Mouse (Mus musculus) gastrocnemius, adult 2 months (tissue): ENCODE measurements around the gene Gm20388. TPM values are rescaled to one million over a fixed set of nuclear protein-coding genes. Genes with fewer than 3 reads are reported as not detected.

Source experiments
- DNase-seq: peaks from one replicate; pipeline ENCODE4 v3.0.0; 2022
- H3K27ac ChIP-seq: fragments of 200-600 bp; 2 replicates; pipeline ENCODE4 v1.8.1; 2022; ENCODE audit warnings: mild to moderate bottlenecking
- H3K4me3 ChIP-seq: fragments of 200-600 bp; 2 replicates; pipeline ENCODE4 v1.8.1; 2022; ENCODE audit warnings: mild to moderate bottlenecking, moderate library complexity
- CTCF ChIP-seq: fragments of 200-600 bp; IDR thresholded peaks from 2 replicates; pipeline ENCODE4 v1.8.1; 2022; ENCODE audit warnings: antibody characterized with exemption, mild to moderate bottlenecking, moderate library complexity
- intact Hi-C: fragments of 180-260 bp; cut with DNase I; formaldehyde crosslinking; loops from one replicate; pipeline ENCODE4 v1.15.1; 2025
- total RNA-seq, 2 experiments: library from RNA; stranded (reverse); gene quantifications; 2 replicates each; pipeline ENCODE4 v1.2.3; 2021

Gm20388 gene
- total RNA-seq, 2 experiments from 2014 or later = 6.1 to 15.0 TPM

DNA sequence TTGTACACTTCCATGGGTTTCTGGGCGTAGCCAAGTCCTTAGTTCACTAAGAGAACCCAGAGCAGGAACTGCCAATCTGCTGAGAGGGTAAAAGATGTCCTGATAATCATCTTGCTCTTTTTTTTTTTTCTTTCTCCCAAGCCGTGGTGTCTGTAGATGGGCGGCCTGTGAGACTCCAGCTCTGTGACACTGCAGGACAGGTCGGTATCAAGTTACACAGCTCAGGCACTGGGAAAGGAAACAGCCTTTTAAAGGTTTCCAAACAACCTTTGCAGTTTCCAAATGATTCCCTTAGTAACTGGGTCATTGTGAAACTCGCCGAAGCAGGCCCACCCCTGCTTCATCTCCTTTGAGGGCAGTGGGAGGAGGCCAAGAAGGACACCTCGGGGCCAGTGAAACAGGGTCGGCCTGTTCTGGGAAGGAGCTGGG is 3744.7 kb downstream of the Gm20388 start:
- H3K4me3 ChIP-seq = peak overlapping the region; percentile 90
- intact Hi-C loops = no loop called here
- DNase-seq = peak; percentile 42
- peak overlapping the region; percentile 90 for H3K27ac ChIP-seq
- no peak for TF ChIP-seq CTCF

GRCm38 (mm10) chr8:123657826-123658225 is 3747.2 kb downstream of the Gm20388 start:
- intact Hi-C loops = no loop called here
- Histone ChIP-seq H3K27ac (no peak overlapping the region), H3K4me3 (no peak overlapping the region)
- DNase-seq = no peak
- no peak for TF ChIP-seq CTCF

DNA sequence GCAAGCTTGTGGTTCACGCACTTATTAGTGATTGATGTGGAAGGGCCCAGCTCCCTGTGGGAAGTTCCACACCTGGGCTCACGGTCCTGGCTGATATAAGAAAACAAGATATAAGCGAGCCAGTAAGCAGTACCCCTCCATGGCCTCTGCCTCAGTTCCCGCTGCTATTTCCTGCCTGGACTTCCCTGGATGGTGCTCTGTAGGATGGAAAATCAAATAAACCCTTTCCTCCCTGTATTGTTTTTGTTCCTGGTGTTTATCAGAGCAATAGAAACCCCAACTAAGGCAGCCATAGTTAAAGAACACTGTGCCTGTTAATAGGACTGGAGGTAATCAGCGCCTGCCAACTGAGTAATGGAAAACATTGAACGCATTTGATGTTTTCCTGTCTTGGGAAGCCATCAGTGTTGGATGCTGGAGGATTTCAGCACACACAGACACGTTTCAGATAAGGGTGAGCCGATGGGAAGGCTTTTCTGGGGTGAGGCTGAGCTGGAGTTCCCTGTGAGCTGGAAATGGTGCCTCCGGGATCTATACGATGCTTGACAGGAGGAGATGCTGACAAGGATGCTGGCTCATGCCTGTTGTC is 3748.9 kb downstream of the Gm20388 start:
- no peak for TF ChIP-seq CTCF
- no peak for DNase-seq
- Histone ChIP-seq H3K27ac (no peak overlapping the region), H3K4me3 (no peak overlapping the region)
- intact Hi-C loops = no loop called here

- H3K4me3 ChIP-seq = no peak overlapping the region
- no peak overlapping the region for H3K27ac ChIP-seq
- TF ChIP-seq CTCF = no peak
- DNase-seq = no peak
- intact Hi-C loops = no loop called here
Measured at GRCm38 (mm10) chr8:123661515-123661914, 3750.9 kb downstream of the Gm20388 start.

- DNase-seq = no peak
- Histone ChIP-seq H3K4me3 (no peak overlapping the region), H3K27ac (no peak overlapping the region)
- TF ChIP-seq CTCF = no peak
- intact Hi-C loops = no loop called here
Measured at GRCm38 (mm10) chr8:123665580-123665979, 3754.9 kb downstream of the Gm20388 start.

DNA sequence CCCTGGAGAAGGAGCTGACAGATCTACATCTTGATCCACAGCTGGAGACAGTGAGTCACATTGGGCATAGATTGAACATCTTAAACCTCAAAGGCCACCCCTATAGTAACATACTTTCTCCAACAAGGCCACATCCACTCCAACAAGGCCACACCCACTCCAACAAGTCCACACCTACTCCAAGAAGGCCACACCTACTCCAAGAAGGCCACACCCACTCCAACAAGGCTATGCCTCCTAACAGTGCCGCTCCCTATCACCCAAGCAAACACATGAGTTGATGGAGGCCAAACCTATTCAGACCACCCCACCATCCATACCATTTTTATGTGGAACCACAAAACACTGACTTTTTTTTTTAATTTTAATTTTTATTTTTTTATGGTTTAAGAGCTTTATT is 3756.2 kb downstream of the Gm20388 start:
- intact Hi-C loops = no loop called here
- Histone ChIP-seq H3K4me3 (no peak overlapping the region), H3K27ac (no peak overlapping the region)
- no peak for DNase-seq
- TF ChIP-seq CTCF = no peak

DNA sequence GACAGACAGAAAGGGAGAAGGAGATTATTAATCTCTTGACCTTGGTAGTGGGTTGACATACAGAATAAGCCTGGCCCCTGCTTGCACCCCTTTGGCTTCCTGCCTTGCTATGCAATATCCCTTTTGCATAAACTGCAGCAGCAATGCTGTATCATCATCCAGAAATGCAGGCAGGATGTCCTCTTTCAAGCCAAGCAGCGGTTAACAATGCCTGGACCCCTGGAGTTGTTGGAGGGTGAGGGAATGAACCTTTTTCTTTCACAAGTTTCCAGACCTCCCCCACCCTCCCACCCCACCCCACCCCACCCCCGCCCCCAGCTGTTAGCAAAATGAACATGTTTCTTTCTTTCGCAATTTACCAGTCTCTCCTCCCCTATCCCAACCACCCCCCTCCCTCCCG is 3758.0 kb downstream of the Gm20388 start:
- intact Hi-C loops = no loop called here
- Histone ChIP-seq H3K4me3 (no peak overlapping the region), H3K27ac (no peak overlapping the region)
- no peak for TF ChIP-seq CTCF
- DNase-seq = no peak

DNA sequence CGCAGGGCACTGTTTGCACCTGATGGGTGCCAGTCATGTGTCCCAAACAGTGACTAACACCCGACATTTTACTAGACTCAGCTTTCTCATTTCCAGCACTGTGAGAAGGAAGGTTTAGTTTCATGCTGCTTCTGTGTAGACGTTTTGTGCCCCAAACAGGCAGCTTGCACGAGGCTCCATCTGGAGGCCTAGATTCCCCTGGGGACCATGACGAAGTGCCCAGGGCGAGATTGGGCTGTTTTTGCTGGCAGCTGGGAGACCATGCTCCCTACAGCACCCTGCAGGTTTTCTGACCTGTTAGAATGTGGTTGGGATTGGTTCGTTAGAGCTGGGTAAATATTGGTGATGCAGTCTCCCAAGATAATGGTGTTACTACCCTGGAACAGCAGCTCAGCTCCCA is 3760.1 kb downstream of the Gm20388 start:
- DNase-seq = no peak
- Histone ChIP-seq H3K27ac (no peak overlapping the region), H3K4me3 (no peak overlapping the region)
- no peak for TF ChIP-seq CTCF
- intact Hi-C loops = no loop called here

DNA sequence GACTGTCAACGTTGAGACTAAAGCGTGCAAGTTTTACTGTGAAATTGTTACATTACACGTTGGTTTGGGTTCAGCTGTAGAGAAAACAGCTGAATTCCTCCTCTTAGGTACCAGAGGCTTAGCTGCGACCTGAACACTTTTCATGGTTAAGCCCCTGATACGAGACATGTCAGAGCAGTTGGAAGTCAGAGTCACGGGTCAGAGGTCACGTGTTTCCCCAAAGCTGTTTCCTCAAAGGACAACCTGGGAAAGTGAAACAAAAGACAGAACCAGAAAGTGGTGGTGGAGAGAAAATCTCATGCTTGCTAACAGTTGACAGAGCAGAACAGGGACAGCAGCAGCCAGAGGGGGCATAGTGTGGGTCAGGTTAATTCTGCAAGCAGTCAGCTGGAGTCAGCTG is 3760.8 kb downstream of the Gm20388 start:
- no peak overlapping the region for H3K4me3 ChIP-seq
- intact Hi-C loops = no loop called here
- no peak for DNase-seq
- TF ChIP-seq CTCF = no peak
- no peak overlapping the region for H3K27ac ChIP-seq

DNA sequence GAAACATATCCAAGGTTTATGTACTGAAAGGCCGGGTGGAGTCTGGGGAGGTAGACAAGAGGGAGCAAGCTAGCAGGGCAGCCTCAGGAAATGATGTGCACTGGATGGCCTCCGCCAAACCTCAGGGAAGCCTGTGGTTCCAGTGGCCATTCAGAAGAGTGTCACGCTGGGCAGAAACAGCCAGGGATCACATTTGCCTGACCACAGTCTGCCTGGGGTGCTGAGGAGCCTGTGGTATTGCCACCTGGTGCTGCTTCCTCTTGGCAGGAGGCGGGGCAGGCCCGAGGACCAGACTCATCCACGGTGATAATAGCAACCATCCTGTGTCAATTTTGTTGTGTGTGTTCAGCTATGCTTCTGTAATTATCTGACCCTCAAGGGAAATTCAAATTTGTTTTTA is 3762.0 kb downstream of the Gm20388 start:
- no peak for TF ChIP-seq CTCF
- Histone ChIP-seq H3K27ac (no peak overlapping the region), H3K4me3 (no peak overlapping the region)
- intact Hi-C loops = no loop called here
- DNase-seq = no peak

DNA sequence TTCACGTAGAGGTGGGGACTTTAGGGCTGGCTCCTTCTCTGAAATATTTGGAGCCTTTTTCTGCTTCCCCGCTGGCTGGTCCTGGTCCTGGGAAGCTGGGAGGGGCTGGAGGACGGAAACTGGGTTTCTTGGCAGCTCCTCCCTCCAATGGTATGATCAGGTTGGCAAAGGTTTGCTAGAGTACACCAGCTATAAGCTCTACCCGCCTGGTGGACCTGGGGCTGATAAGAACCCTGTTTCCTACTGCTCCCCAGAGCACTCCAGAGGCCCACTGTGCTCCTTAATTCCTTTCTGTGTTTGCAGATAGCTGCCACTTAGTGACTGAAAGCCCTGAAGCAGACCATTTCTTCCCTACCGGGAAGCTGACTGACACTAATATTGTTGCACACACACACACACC is 3765.0 kb downstream of the Gm20388 start:
- no peak for DNase-seq
- no peak overlapping the region for H3K4me3 ChIP-seq
- intact Hi-C loops = no loop called here
- no peak overlapping the region for H3K27ac ChIP-seq
- TF ChIP-seq CTCF = no peak

- Histone ChIP-seq H3K27ac (no peak overlapping the region), H3K4me3 (no peak overlapping the region)
- no peak for DNase-seq
- intact Hi-C loops = no loop called here
- TF ChIP-seq CTCF = no peak
Measured at GRCm38 (mm10) chr8:123678390-123678789, 3767.7 kb downstream of the Gm20388 start.

- Histone ChIP-seq H3K27ac (no peak overlapping the region), H3K4me3 (no peak overlapping the region)
- peak; percentile 37 for DNase-seq
- no peak for TF ChIP-seq CTCF
- intact Hi-C loops = no loop called here
Measured at GRCm38 (mm10) chr8:123682073-123682761, 3771.6 kb downstream of the Gm20388 start.

DNA sequence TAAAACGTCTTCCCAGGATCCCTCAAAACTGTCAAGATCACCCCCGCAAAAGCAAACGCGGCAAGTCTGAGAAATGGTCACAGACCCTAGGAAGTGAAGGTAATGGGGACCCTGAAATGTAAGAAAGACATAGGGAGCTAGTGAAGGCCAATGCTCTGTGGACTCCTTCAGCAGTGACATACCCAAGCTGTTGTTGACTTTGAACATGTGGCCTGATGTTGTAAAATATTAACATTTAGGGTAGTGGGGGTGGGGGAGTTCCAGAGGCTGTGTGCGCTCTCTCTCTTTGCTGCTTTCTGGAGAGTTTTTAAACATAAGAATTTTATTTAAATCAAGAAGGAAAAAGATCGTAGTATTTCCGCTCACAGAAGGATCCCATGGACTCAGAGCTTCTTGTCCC is 3772.7 kb downstream of the Gm20388 start:
- TF ChIP-seq CTCF = no peak
- no peak for DNase-seq
- H3K4me3 ChIP-seq = no peak overlapping the region
- H3K27ac ChIP-seq = no peak overlapping the region
- intact Hi-C loops = no loop called here
